Mouse (Mus musculus) ES-E14 (cell line): ENCODE results near the gene Selenop.

Experiments used
- CHD2 ChIP-seq: IDR thresholded peaks from 2 replicates; pipeline ENCODE4 v1.6.1; 2014; ENCODE audit warnings: mild to moderate bottlenecking, low read depth, low read length, inconsistent platforms
- HCFC1 ChIP-seq: IDR thresholded peaks from 2 replicates; pipeline ENCODE4 v1.6.1; 2012; ENCODE audit warnings: low read length, inconsistent platforms, borderline replicate concordance; ENCODE audit not compliant: insufficient read depth

DNA sequence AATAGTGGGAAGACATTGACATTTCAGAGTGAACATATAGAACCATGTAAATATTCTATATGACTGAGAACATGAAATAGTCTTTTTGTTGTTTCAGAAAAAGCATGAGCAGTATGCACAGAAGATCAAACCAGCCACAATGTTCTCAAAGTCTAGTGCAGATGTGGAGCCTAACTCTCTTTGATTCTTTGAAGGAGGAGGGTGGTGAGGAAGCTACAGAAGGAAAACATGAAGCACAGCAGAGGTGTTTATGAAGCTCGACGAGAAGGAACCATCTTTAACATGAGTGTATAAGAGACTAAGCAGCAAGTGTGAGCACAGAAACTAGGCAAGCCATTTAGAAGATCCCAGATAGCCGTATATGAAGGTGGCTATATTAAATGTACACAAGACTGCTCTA is 41.5 kb downstream of the Selenop start:
- TF ChIP-seq CHD2 (no peak), HCFC1 (no peak)
